Mouse (Mus musculus) left cerebral cortex, postnatal 14 days (tissue): ENCODE data around the gene Ide. TPM values are rescaled to one million over a fixed set of nuclear protein-coding genes. Genes with fewer than 3 reads are reported as not detected.

Source experiments
- DNase-seq, 2 experiments: peaks; one replicate each; pipeline ENCODE4 v3.0.0; 2021 to 2022; ENCODE audit warnings: low spot score in 2 of 2, mixed read lengths in 1 of 2
- intact Hi-C: fragments of 180-260 bp; cut with DNase I; formaldehyde crosslinking; loops from one replicate; pipeline ENCODE4 v1.15.1; 2025
- total RNA-seq, 2 experiments: library from RNA; stranded (reverse); gene quantifications; 2 replicates each; pipeline ENCODE4 v1.2.3; 2021

Gene Ide
- total RNA-seq, 2 experiments from 2014 or later, result 48.3 to 77.1 TPM

GRCm38 (mm10) chr19:37283166-37283565 lies 54.5 kb downstream of the Ide start:
- peak; percentile 51 to 91 for DNase-seq
- intact Hi-C loops, result no loop called here

- DNase-seq, result peak in 1 of 2 experiments; percentile 69
These were observed 55.9 kb downstream of the Ide start for GRCm38 (mm10) chr19:37281710-37282109.

GRCm38 (mm10) chr19:37279194-37279593 lies 58.5 kb downstream of the Ide start:
- intact Hi-C loops, result no loop called here
- no peak for DNase-seq

More at GRCm38 (mm10) chr19:37281710-37282109, 55.9 kb downstream of the Ide start:
- intact Hi-C loops, result no loop called here

GRCm38 (mm10) chr19:37275555-37275954 lies 62.1 kb downstream of the Ide start:
- DNase-seq, result no peak
- intact Hi-C loops, result no loop called here

- DNase-seq, result no peak
- intact Hi-C loops, result loop anchor here (5.0 kb wide), 1 partner anchor 217 kb away; no protein-coding TSS in a partner anchor
These were observed 68.5 kb downstream of the Ide start for GRCm38 (mm10) chr19:37269106-37269505.

- intact Hi-C loops, result loop anchor here (5.0 kb wide), 1 partner anchor 213 kb away; no protein-coding TSS in a partner anchor
These were observed 72.1 kb downstream of the Ide start for GRCm38 (mm10) chr19:37265333-37266103.

GRCm38 (mm10) chr19:37263943-37264897 lies 73.4 kb downstream of the Ide start:
- intact Hi-C loops, result no loop called here
- peak in 1 of 2 experiments; percentile 52 for DNase-seq

More at GRCm38 (mm10) chr19:37265333-37266103, 72.1 kb downstream of the Ide start:
- peak; percentile 95 to 98 for DNase-seq

GRCm38 (mm10) chr19:37263566-37263942 lies 74.1 kb downstream of the Ide start:
- intact Hi-C loops, result no loop called here

GRCm38 (mm10) chr19:37262389-37262788 lies 75.3 kb downstream of the Ide start:
- intact Hi-C loops, result no loop called here
- no peak for DNase-seq

More at GRCm38 (mm10) chr19:37263566-37263942, 74.1 kb downstream of the Ide start:
- no peak for DNase-seq

GRCm38 (mm10) chr19:37255321-37255720 lies 82.3 kb downstream of the Ide start:
- intact Hi-C loops, result no loop called here
- DNase-seq, result peak; percentile 61 to 80

GRCm38 (mm10) chr19:37252104-37252503 lies 85.5 kb downstream of the Ide start:
- intact Hi-C loops, result no loop called here
- no peak for DNase-seq

- intact Hi-C loops, result no loop called here
- DNase-seq, result no peak
These were observed 89.5 kb downstream of the Ide start for GRCm38 (mm10) chr19:37248199-37248598.

- DNase-seq, result no peak
- intact Hi-C loops, result no loop called here
These were observed 90.8 kb downstream of the Ide start for GRCm38 (mm10) chr19:37246859-37247258.

- DNase-seq, result no peak
- intact Hi-C loops, result no loop called here
These were observed 94.9 kb downstream of the Ide start for GRCm38 (mm10) chr19:37242707-37243106.

- intact Hi-C loops, result no loop called here
- DNase-seq, result no peak
These were observed 96.5 kb downstream of the Ide start for GRCm38 (mm10) chr19:37241201-37241600.

GRCm38 (mm10) chr19:37239096-37239495 lies 98.6 kb downstream of the Ide start:
- DNase-seq, result no peak
- intact Hi-C loops, result no loop called here

- peak; percentile 18 to 68 for DNase-seq
- intact Hi-C loops, result no loop called here
These were observed 99.0 kb downstream of the Ide start for GRCm38 (mm10) chr19:37238651-37239050.

GRCm38 (mm10) chr19:37237712-37238437 lies 99.8 kb downstream of the Ide start:
- intact Hi-C loops, result no loop called here
- no peak for DNase-seq

- DNase-seq, result no peak
- intact Hi-C loops, result no loop called here
These were observed 100.3 kb downstream of the Ide start for GRCm38 (mm10) chr19:37237306-37237705.
